Mouse (Mus musculus) liver, adult 2 months (tissue): ENCODE measurements around the gene Card10.

ENCODE experiments used
- CTCF ChIP-seq: fragments of 200-500 bp; IDR thresholded peaks from 2 replicates; pipeline ENCODE4 v1.5.1; 2011; ENCODE audit warnings: low read depth, low read length, control low read depth
- POLR2A ChIP-seq: fragments of 200-500 bp; IDR thresholded peaks from 2 replicates; pipeline ENCODE4 v1.6.1; 2011; ENCODE audit warnings: low read length, control low read depth; ENCODE audit not compliant: insufficient read depth; ENCODE audit errors: extremely low read depth

DNA sequence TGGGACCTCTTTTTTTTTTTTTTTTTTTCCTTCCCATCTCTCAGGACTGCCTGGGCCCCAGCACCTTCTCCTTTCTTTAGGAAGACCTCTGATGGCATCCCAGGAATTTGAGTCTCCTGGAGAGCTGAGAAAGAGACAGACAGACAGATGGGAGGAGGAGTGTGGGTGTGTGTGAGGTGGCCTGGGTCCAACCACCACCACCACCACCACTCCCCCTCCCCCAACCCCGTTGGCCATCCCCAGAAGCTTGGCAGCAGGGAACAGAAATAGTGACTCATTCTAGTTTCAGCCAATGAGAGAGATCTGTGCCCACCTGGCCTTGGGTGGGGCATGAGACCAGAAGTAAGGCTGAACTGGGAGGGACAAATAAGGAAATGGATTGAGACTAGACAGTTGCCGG, 3.8 kb upstream of the Card10 start:
- no peak for TF ChIP-seq POLR2A
- TF ChIP-seq CTCF, result no peak
